Mouse (Mus musculus): ENCODE measurements at regions not wholly inside any gene's neighbourhood (a gene's known extent, or its start where the extent isn't known, plus 50 kb on each side); places are given as distances from the start of the nearest gene placed in this dataset.

- in situ Hi-C loops (cut with MboI; ENCODE audit: low pct_unique_long_range_greater_than_20kb in 1 of 2, low sequenced_read_pairs in 2 of 2, unreplicated experiment in 1 of 2) = loop anchor here in 1 of 2 experiments (25.0 kb wide), 1 partner anchor 781 kb away; no protein-coding TSS in a partner anchor
Observed at GRCm38 (mm10) chr14:9393271-9393771, 727.3 kb upstream of the 4930452B06Rik start.

- in situ Hi-C loops (cut with MboI; ENCODE audit: low pct_unique_long_range_greater_than_20kb in 1 of 2, low sequenced_read_pairs in 2 of 2, unreplicated experiment in 1 of 2) = loop anchor here in 1 of 2 experiments (25.0 kb wide), 1 partner anchor 778 kb away; no protein-coding TSS in a partner anchor
Observed at GRCm38 (mm10) chr14:9389878-9390536, 724.0 kb upstream of the 4930452B06Rik start.

GRCm38 (mm10) chr14:9389180-9389579 lies 723.1 kb upstream of the 4930452B06Rik start:
- in situ Hi-C loops (cut with MboI; ENCODE audit: low pct_unique_long_range_greater_than_20kb in 1 of 2, low sequenced_read_pairs in 2 of 2, unreplicated experiment in 1 of 2) = loop anchor here in 1 of 2 experiments (25.0 kb wide), 1 partner anchor 777 kb away; no protein-coding TSS in a partner anchor
